Mouse (Mus musculus) erythroblast, embryonic 14.5 days (primary cell): ENCODE measurements around the gene Gm13691. TPM values are rescaled to one million over a fixed set of nuclear protein-coding genes. Genes with fewer than 3 reads are reported as not detected.
"Not testable (repeated sequence)": the region's sequence is repeated elsewhere in the genome, so short reads cannot be mapped to it uniquely, and the experiment has no call there.

Source experiments
- H3K27me3 ChIP-seq: 2 replicates; pipeline ENCODE4 v1.6.1; 2012; ENCODE audit warnings: inconsistent platforms; ENCODE audit not compliant: control insufficient read depth
- H3K36me3 ChIP-seq: 2 replicates; pipeline ENCODE4 v1.6.1; 2012; ENCODE audit warnings: mild to moderate bottlenecking, inconsistent platforms; ENCODE audit not compliant: control insufficient read depth
- H3K4me1 ChIP-seq: 2 replicates; pipeline ENCODE4 v1.6.1; 2012; ENCODE audit warnings: inconsistent platforms; ENCODE audit not compliant: control insufficient read depth
- H3K4me3 ChIP-seq: replicated peaks from 2 replicates; pipeline ENCODE3; 2012; ENCODE audit warnings: moderate library complexity, mild to moderate bottlenecking, inconsistent platforms
- H3K9me3 ChIP-seq: 2 replicates; pipeline ENCODE4 v1.6.1; 2012; ENCODE audit warnings: low read length, inconsistent platforms, mixed read lengths; ENCODE audit not compliant: control insufficient read depth
- GATA1 ChIP-seq: IDR thresholded peaks from 2 replicates; pipeline ENCODE4 v1.6.1; 2012; ENCODE audit warnings: low read length, inconsistent platforms, mixed read lengths
- TAL1 ChIP-seq: IDR thresholded peaks from 3 replicates; pipeline ENCODE4 v1.6.1; 2012; ENCODE audit warnings: low read length, inconsistent platforms, mixed read lengths
- polyA plus RNA-seq: library from polyadenylated mRNA; stranded (reverse); fragments of >175 nt; gene quantifications from 2 replicates; pipeline ENCODE4 v1.2.3, GENCODE M21; 2012

The Gm13691 gene
- 0.05 and 0.11 TPM in 2 replicates for polyA plus RNA-seq

DNA sequence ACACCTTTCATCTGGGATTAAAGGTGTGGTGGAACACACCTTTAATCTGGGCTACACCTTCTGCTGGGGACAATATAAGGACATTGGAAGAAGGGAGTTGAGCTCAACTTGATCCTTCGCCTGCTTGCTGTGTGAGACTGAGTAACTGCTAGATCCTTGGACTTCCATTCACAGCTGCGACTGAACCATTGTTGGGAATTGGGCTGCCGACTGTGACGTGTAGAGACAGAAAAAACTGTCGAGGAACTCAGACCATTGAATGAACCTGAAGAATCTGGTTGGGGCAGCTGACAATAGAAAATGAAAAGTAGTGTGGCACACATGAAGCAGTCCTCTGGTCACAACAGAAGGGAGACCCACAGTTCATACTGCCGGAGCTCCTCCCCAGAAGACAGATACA is at the start of gene Gm13691:
Gene Gm13691 (plus strand): TSS at position 301 of the 400 bp plus-strand sequence.
- H3K9me3 ChIP-seq, H3K4me1 ChIP-seq, H3K27me3 ChIP-seq, H3K4me3 ChIP-seq, H3K36me3 ChIP-seq: not testable (repeated sequence)

GRCm38 (mm10) chr2:83940931-83941361 is 49.4 kb upstream of the Gm13691 start, which contains the start of gene Zswim2:
Gene Zswim2 (minus strand): TSS chr2:83941228.
- no peak for TF ChIP-seq TAL1
- TF ChIP-seq GATA1, result no peak
- Histone ChIP-seq H3K4me3 (no peak within 1 kb of the TSS), H3K4me1 (no peaks in the 10 kb centered on the region; the same call in 1 of the 2 replicates), H3K9me3 (no peaks in the 10 kb centered on the region), H3K27me3 (peaks cover 5% of the 10 kb centered on the region; the same call in 1 of the 2 replicates), H3K36me3 (no peaks in the 10 kb centered on the region)

- Histone ChIP-seq H3K4me3 (no peak overlapping the region), H3K4me1 (no peaks in the 10 kb centered on the region; the same call in 1 of the 2 replicates), H3K27me3 (peaks cover 5% of the 10 kb centered on the region; the same call in 1 of the 2 replicates), H3K36me3 (no peaks in the 10 kb centered on the region), H3K9me3 (no peaks in the 10 kb centered on the region)
- TF ChIP-seq TAL1 (no peak), GATA1 (no peak)
Observed at GRCm38 (mm10) chr2:83941378-83941777, 49.0 kb upstream of the Gm13691 start.

GRCm38 (mm10) chr2:83941792-83942191 is 48.6 kb upstream of the Gm13691 start:
- Histone ChIP-seq H3K4me3 (no peak overlapping the region), H3K36me3 (no peaks in the 10 kb centered on the region)
- no peak for TF ChIP-seq GATA1
- no peak for TF ChIP-seq TAL1

DNA sequence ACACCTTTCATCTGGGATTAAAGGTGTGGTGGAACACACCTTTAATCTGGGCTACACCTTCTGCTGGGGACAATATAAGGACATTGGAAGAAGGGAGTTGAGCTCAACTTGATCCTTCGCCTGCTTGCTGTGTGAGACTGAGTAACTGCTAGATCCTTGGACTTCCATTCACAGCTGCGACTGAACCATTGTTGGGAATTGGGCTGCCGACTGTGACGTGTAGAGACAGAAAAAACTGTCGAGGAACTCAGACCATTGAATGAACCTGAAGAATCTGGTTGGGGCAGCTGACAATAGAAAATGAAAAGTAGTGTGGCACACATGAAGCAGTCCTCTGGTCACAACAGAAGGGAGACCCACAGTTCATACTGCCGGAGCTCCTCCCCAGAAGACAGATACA is 35.0 kb upstream of the Gm13691 start, which contains the start of gene Gm13698:
Gene Gm13698 (plus strand): TSS at position 301 of the 400 bp plus-strand sequence.
- H3K36me3 ChIP-seq, H3K9me3 ChIP-seq, H3K4me1 ChIP-seq, H3K27me3 ChIP-seq, H3K4me3 ChIP-seq: not testable (repeated sequence)

More at GRCm38 (mm10) chr2:83941792-83942191, 48.6 kb upstream of the Gm13691 start:
- Histone ChIP-seq H3K4me1 (no peaks in the 10 kb centered on the region; the same call in 1 of the 2 replicates), H3K9me3 (no peaks in the 10 kb centered on the region), H3K27me3 (peaks cover 5% of the 10 kb centered on the region; the same call in 1 of the 2 replicates)

DNA sequence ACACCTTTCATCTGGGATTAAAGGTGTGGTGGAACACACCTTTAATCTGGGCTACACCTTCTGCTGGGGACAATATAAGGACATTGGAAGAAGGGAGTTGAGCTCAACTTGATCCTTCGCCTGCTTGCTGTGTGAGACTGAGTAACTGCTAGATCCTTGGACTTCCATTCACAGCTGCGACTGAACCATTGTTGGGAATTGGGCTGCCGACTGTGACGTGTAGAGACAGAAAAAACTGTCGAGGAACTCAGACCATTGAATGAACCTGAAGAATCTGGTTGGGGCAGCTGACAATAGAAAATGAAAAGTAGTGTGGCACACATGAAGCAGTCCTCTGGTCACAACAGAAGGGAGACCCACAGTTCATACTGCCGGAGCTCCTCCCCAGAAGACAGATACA is 29.1 kb upstream of the Gm13691 start, which contains the start of gene Gm13693:
Gene Gm13693 (plus strand): TSS at position 301 of the 400 bp plus-strand sequence.
- not testable (repeated sequence) for H3K27me3 ChIP-seq, H3K4me3 ChIP-seq, H3K36me3 ChIP-seq, H3K4me1 ChIP-seq, H3K9me3 ChIP-seq

DNA sequence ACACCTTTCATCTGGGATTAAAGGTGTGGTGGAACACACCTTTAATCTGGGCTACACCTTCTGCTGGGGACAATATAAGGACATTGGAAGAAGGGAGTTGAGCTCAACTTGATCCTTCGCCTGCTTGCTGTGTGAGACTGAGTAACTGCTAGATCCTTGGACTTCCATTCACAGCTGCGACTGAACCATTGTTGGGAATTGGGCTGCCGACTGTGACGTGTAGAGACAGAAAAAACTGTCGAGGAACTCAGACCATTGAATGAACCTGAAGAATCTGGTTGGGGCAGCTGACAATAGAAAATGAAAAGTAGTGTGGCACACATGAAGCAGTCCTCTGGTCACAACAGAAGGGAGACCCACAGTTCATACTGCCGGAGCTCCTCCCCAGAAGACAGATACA is 23.3 kb upstream of the Gm13691 start, which contains the start of gene Gm13695:
Gene Gm13695 (plus strand): TSS at position 301 of the 400 bp plus-strand sequence.
- not testable (repeated sequence) for H3K4me3 ChIP-seq, H3K36me3 ChIP-seq, H3K9me3 ChIP-seq, H3K4me1 ChIP-seq, H3K27me3 ChIP-seq

GRCm38 (mm10) chr2:83972823-83973222 is 17.5 kb upstream of the Gm13691 start, which contains the start of gene Gm13696:
Gene Gm13696 (plus strand): TSS chr2:83973123.
- H3K36me3 ChIP-seq, H3K27me3 ChIP-seq, H3K4me3 ChIP-seq, H3K9me3 ChIP-seq, H3K4me1 ChIP-seq: not testable (repeated sequence)

DNA sequence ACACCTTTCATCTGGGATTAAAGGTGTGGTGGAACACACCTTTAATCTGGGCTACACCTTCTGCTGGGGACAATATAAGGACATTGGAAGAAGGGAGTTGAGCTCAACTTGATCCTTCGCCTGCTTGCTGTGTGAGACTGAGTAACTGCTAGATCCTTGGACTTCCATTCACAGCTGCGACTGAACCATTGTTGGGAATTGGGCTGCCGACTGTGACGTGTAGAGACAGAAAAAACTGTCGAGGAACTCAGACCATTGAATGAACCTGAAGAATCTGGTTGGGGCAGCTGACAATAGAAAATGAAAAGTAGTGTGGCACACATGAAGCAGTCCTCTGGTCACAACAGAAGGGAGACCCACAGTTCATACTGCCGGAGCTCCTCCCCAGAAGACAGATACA is 11.7 kb upstream of the Gm13691 start, which contains the start of gene Gm13694:
Gene Gm13694 (plus strand): TSS at position 301 of the 400 bp plus-strand sequence.
- not testable (repeated sequence) for H3K27me3 ChIP-seq, H3K4me3 ChIP-seq, H3K4me1 ChIP-seq, H3K36me3 ChIP-seq, H3K9me3 ChIP-seq

DNA sequence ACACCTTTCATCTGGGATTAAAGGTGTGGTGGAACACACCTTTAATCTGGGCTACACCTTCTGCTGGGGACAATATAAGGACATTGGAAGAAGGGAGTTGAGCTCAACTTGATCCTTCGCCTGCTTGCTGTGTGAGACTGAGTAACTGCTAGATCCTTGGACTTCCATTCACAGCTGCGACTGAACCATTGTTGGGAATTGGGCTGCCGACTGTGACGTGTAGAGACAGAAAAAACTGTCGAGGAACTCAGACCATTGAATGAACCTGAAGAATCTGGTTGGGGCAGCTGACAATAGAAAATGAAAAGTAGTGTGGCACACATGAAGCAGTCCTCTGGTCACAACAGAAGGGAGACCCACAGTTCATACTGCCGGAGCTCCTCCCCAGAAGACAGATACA is 5.9 kb upstream of the Gm13691 start, which contains the start of gene Gm13697:
Gene Gm13697 (plus strand): TSS at position 301 of the 400 bp plus-strand sequence.
- not testable (repeated sequence) for H3K4me1 ChIP-seq

DNA sequence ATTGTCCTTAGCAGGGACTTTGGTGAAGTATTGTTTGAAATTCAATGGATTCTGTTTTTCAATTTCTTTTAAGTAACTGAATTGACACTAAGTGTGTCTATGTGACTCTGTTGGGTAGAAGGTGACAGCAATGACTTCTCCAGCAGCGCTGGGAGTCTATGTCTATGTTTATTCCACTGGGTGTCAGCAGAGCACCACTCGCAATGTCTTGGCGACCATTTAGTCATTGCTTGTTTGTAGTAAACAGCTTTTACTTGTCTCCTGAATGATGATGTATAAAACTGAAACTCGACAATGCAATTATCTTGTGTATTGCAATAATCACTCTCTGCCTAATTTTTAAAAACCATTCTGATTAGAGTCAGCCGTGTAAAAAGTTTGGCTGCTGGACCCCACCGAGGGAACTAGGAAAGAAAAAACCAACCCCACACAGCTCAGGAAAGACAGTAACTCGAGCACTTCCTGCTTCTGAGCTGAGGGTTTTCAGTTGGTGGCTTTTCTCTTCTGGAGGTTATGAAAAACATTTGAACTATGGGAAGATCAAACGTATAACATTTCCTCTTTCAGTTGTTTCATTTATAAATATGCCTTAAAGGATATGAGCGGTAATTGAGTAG is 3.4 kb downstream of the Gm13691 start:
- H3K36me3 ChIP-seq, H3K4me1 ChIP-seq, H3K4me3 ChIP-seq, H3K27me3 ChIP-seq, H3K9me3 ChIP-seq: not testable (repeated sequence)

More for the DNA sequence above, 5.9 kb upstream of the Gm13691 start, which contains the start of gene Gm13697:
- not testable (repeated sequence) for H3K9me3 ChIP-seq, H3K4me3 ChIP-seq, H3K36me3 ChIP-seq, H3K27me3 ChIP-seq

GRCm38 (mm10) chr2:83994526-83994925 is 4.2 kb downstream of the Gm13691 start:
- H3K27me3 ChIP-seq, H3K4me3 ChIP-seq, H3K4me1 ChIP-seq, H3K9me3 ChIP-seq, H3K36me3 ChIP-seq: not testable (repeated sequence)
